Mouse (Mus musculus): Measurements from ENCODE around the gene Trpv5. TPM values are rescaled to one million over a fixed set of nuclear protein-coding genes. Genes with fewer than 3 reads are reported as not detected.

The Trpv5 gene
- not detected in 2 replicates for polyA plus RNA-seq (2015; fragmentation: Nextera tagmentation; extraction: Ambion mirVana)

DNA sequence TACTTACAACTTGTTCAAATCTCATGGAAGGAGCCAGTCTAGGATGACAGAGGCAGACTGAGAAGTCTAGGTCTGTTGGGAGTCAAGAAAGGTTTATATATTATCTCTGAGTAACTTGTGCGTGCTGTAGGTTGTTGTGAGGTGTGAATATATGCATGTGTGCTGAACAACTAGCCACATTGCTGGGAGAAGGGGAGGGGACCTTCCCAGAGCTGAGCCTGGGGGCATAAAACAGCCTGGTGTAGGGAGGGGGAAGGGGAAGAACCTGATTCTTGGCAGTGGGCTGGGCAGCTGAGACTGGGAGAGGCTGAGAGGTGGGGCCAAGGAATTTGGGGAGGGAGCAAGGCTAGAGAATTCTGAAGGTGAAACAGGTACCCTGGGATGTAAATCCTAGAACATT lies at the start of gene Trpv5:
Gene Trpv5 (minus strand): TSS at position 101 of the 400 bp plus-strand sequence.
- H3K4me2 ChIP-seq (replicated peaks): no peak within 1 kb of the TSS
- no peak within 1 kb of the TSS for H3K27ac ChIP-seq
- no peaks in the 10 kb centered on the region for H3K36me3 ChIP-seq
- WGBS: 79% methylated on average over 1 of the region's 1 CpGs
- H3K9ac ChIP-seq (replicated peaks): no peak within 1 kb of the TSS
- no peak for ATAC-seq
- no peaks in the 10 kb centered on the region for H3K4me1 ChIP-seq (replicated peaks)
- no peaks in the 10 kb centered on the region for H3K9me3 ChIP-seq
- H3K27me3 ChIP-seq: no peaks in the 10 kb centered on the region
- H3K4me3 ChIP-seq (replicated peaks): no peak within 1 kb of the TSS

DNA sequence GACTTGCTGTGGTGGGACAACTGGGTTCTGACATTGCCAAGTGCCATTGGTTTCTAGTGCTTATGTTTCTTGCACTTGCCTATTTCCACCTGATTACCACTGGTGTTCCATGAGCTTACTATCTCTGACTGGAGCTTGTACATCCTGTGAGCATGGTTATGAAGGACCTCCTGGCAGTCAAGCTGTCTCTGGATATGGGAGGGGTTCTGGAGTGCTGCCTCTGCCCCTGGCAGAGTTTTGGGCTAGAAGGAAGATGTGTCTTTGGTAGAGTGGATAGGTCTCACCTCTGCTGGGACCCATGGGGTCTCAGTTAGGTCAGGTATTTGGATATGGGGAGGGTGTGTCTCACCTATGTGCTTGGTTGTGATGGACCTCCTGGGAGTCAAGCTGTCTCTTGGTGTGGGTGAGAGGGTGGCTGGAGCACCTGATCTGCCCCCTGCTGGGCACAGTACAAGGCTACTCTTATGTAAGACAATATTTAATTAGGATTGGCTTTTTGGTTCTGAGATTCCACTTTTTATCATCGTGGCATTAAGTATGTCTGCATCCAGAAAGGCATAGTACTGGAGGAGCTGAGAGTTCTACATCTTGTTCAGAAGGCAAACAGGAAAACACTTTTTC lies 47.5 kb upstream of the Trpv5 start:
- no peak overlapping the region for H3K4me3 ChIP-seq (replicated peaks)
- H3K4me1 ChIP-seq (replicated peaks): no peaks in the 10 kb centered on the region
- H3K27me3 ChIP-seq: no peaks in the 10 kb centered on the region
- 85% methylated on average over 1 of the region's 1 CpGs for WGBS
- no peaks in the 10 kb centered on the region for H3K9me3 ChIP-seq
- H3K27ac ChIP-seq: no peak overlapping the region
- H3K9ac ChIP-seq (replicated peaks): no peak overlapping the region
- H3K4me2 ChIP-seq (replicated peaks): no peak overlapping the region
- no peak for ATAC-seq
- H3K36me3 ChIP-seq: no peaks in the 10 kb centered on the region

DNA sequence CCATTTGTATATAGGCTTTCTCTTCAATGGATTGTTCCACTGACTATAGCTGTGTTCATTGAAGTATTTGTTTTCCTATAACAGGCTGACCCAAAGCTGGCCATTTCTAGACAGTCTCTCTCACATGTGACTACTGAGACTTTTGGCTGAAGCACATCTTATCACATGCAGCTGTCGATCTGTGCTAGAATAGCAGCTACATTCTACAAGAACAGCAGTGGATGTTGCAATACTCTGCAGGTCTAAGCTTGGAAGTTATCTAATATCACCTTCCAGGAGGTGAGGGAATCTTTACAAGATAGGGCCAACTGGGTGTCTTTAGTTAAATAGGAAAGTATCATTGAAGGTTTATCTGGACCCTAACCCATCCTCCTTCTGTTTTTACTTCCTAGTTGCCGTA lies 40.9 kb upstream of the Trpv5 start:
- Histone ChIP-seq H3K9ac (replicated peaks) (no peak overlapping the region), H3K4me2 (replicated peaks) (no peak overlapping the region), H3K4me3 (replicated peaks) (no peak overlapping the region), H3K27me3 (no peaks in the 10 kb centered on the region), H3K27ac (no peak overlapping the region), H3K9me3 (no peaks in the 10 kb centered on the region), H3K36me3 (no peaks in the 10 kb centered on the region), H3K4me1 (replicated peaks) (no peaks in the 10 kb centered on the region)
- 89% methylated on average over 2 of the region's 2 CpGs for WGBS
- ATAC-seq: no peak

DNA sequence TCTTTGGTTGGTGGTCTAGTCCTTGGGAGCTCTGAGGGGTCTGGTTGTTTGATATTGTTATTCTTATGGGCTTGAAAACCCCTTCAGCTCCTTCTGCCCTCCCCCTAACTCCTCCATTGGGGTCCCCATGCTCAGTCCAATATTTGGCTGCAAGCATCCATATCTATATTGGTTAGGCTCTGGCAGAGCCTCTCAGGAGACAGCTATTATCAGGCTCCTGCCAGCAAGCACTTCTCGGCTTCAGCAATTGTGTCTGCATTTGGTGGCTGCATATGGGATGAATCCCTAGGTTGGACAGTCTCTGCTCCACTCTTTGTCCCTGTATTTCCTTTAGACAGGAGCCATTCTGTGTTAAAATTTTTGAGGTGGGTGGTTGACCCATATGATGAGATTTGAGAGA lies 29.7 kb upstream of the Trpv5 start:
- no peaks in the 10 kb centered on the region for H3K36me3 ChIP-seq
- no peak overlapping the region for H3K9ac ChIP-seq (replicated peaks)
- H3K4me1 ChIP-seq (replicated peaks): no peaks in the 10 kb centered on the region
- no peak overlapping the region for H3K4me2 ChIP-seq (replicated peaks)
- no peak overlapping the region for H3K27ac ChIP-seq
- H3K27me3 ChIP-seq: no peaks in the 10 kb centered on the region
- H3K4me3 ChIP-seq (replicated peaks): no peak overlapping the region
- WGBS: 88% methylated on average over 1 of the region's 1 CpGs
- no peaks in the 10 kb centered on the region for H3K9me3 ChIP-seq
- no peak for ATAC-seq

DNA sequence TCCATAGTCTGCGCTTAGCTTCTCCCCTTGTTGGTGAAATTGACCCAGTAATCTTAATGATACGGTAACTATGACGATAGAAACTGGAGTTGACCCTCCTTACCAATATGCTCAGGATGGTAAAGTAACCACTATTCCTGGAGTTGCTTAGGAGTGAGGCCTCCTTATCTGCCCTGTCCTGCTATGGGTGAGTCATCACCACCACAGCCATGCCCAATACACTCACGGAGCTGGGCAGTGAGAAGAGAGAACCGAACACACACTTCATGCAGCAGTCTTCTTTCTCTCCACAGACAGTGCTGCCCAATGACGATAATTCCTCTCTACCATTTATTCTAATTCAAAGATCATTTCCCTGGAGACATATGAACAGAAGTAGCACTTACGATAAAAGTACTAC lies 25.7 kb upstream of the Trpv5 start:
- Histone ChIP-seq H3K36me3 (no peaks in the 10 kb centered on the region), H3K27me3 (no peaks in the 10 kb centered on the region), H3K4me1 (replicated peaks) (no peaks in the 10 kb centered on the region), H3K9me3 (no peaks in the 10 kb centered on the region), H3K9ac (replicated peaks) (no peak overlapping the region), H3K27ac (no peak overlapping the region), H3K4me3 (replicated peaks) (no peak overlapping the region), H3K4me2 (replicated peaks) (no peak overlapping the region)
- ATAC-seq: no peak
- 88% methylated on average over 7 of the region's 7 CpGs for WGBS

DNA sequence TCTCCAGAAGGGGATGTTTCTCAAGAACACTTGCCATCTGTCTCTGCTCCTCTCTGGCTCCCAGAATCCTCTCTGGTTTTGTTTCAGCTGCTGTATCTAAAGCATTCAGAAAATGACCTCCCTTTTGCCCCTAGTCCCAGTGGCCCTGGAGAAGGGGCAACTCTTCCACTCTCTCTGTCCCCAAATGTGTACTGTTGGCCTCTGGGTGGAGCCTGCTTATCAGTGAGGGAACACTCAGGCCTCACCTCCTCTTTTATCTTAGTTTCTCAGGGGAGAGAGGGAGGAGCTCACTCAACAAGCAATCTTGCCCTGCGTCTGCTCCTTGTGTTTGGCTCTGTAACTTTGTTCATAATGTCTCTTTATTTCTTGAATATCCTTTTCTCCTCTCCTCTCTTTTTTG lies 23.6 kb upstream of the Trpv5 start, which contains the start of gene Kel:
Gene Kel (minus strand): TSS at position 217 of the 400 bp plus-strand sequence.
- Histone ChIP-seq H3K9ac (replicated peaks) (no peak within 1 kb of the TSS), H3K4me3 (replicated peaks) (no peak within 1 kb of the TSS), H3K36me3 (no peaks in the 10 kb centered on the region), H3K27ac (no peak within 1 kb of the TSS), H3K27me3 (no peaks in the 10 kb centered on the region), H3K4me1 (replicated peaks) (no peaks in the 10 kb centered on the region), H3K9me3 (no peaks in the 10 kb centered on the region), H3K4me2 (replicated peaks) (no peak within 1 kb of the TSS)
- ATAC-seq: no peak
- 43% methylated on average over 1 of the region's 1 CpGs for WGBS

DNA sequence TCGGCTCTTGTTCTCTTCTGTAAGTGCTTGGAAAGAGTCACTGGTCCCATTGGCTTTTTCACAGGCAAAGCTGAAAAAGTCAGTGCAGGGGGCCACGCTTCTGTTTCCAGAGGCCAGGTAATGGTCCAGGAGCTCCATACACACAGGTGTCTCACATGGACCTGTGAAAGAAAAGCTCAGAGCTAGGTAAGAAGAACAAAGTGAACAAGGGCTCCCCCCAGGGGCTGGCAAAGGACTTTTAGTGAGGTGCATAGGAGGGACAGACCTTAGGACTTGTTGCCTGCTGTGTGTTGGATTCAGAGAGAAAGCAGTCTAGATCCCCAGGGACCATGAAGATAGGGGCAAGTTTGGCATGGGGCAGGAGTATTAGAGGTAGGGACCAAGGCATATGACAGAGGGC lies 22.4 kb upstream of the Trpv5 start:
- H3K9me3 ChIP-seq: no peaks in the 10 kb centered on the region
- no peak for ATAC-seq
- no peak overlapping the region for H3K4me2 ChIP-seq (replicated peaks)
- 73% methylated on average over 2 of the region's 2 CpGs for WGBS
- H3K9ac ChIP-seq (replicated peaks): no peak overlapping the region
- H3K4me1 ChIP-seq (replicated peaks): no peaks in the 10 kb centered on the region
- H3K27ac ChIP-seq: no peak overlapping the region
- H3K36me3 ChIP-seq: no peaks in the 10 kb centered on the region
- no peak overlapping the region for H3K4me3 ChIP-seq (replicated peaks)
- no peaks in the 10 kb centered on the region for H3K27me3 ChIP-seq

DNA sequence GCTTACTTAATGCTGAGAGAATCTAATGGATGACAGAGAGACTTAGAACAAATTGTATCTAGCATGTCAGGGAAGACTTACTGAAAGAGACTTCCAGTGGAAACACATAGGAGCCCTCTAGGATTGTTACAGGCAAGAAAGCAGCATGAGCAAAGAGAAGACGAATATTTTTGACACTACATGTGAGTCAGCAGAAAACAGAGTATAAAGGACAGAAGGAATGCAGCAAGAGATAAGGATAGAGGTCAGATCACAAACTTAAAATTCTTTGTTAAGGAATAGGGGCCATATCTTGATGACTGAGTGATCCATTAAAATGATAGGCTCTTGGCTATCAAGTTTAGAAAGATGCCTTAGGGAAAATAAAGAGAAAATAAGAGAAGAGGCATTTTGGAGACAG lies 20.7 kb upstream of the Trpv5 start:
- Histone ChIP-seq H3K27ac (no peak overlapping the region), H3K4me1 (replicated peaks) (no peaks in the 10 kb centered on the region), H3K9me3 (no peaks in the 10 kb centered on the region), H3K4me3 (replicated peaks) (no peak overlapping the region), H3K36me3 (no peaks in the 10 kb centered on the region), H3K4me2 (replicated peaks) (no peak overlapping the region), H3K27me3 (no peaks in the 10 kb centered on the region), H3K9ac (replicated peaks) (no peak overlapping the region)
- ATAC-seq: no peak
- WGBS: 83% methylated on average over 1 of the region's 1 CpGs

DNA sequence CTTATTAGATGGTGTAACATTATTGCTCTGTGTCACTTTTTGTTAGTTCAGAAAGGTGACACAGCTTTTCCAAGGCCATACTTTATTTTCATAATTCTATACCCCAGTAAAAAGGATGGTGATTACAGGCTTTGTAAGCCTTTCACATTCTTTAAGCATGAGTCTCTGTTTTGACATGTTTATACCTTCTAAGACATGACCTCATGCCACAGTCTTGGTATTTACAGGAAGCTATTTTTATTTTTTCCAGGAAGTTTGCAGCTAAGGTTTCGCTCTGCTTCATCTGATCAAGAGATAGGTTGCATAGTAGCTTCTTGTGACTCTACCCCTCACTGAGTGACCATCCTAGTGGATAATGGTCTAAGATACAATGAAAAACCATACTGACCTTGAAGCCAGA lies 13.8 kb upstream of the Trpv5 start:
- Histone ChIP-seq H3K36me3 (no peaks in the 10 kb centered on the region), H3K27ac (no peak overlapping the region), H3K27me3 (no peaks in the 10 kb centered on the region), H3K4me1 (replicated peaks) (no peaks in the 10 kb centered on the region), H3K9me3 (no peaks in the 10 kb centered on the region), H3K4me3 (replicated peaks) (no peak overlapping the region), H3K4me2 (replicated peaks) (no peak overlapping the region), H3K9ac (replicated peaks) (no peak overlapping the region)
- WGBS: 93% methylated on average over 1 of the region's 1 CpGs
- no peak for ATAC-seq

DNA sequence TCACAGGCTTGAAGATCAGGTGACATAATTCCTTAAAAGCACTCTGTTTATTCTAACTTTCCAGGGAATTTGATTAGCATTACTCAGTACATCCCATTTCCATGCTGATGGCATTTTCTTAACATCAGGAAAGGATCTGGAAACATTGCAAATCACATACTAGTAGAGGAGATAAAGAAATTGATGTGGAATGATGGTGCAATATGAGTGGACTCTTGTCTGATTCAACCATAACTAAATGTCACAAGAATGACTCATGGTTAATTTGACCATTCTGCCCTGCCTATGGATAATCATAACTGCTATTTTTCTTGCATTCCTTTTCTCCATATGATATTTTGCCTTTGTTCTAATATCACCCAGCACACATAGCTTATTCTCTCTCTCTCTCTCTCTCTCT lies 11.6 kb upstream of the Trpv5 start:
- no peak overlapping the region for H3K4me2 ChIP-seq (replicated peaks)
- no peaks in the 10 kb centered on the region for H3K9me3 ChIP-seq
- H3K4me3 ChIP-seq (replicated peaks): no peak overlapping the region
- no peak for ATAC-seq
- no peak overlapping the region for H3K27ac ChIP-seq
- no peaks in the 10 kb centered on the region for H3K36me3 ChIP-seq
- no peak overlapping the region for H3K9ac ChIP-seq (replicated peaks)
- no peaks in the 10 kb centered on the region for H3K4me1 ChIP-seq (replicated peaks)
- H3K27me3 ChIP-seq: no peaks in the 10 kb centered on the region

DNA sequence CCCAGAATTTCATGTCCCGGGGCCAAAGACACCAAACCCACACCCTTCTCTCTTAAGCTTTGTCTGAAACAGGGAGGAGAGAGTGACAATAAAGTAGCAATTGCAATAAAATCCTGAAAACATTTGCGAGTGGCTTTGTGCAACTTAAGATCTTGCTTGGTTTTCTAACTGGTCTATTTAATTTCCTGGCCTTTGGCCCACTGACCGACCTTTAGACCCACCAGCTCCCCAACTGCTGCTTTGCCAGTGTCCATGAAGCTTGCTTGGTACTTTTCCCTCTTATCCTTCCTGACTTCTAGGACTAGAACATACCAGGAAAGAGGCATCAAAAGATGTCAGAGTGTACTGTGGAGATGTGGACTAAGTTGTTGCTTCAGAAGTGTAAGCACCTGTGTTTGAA lies 5.0 kb upstream of the Trpv5 start:
- no peak for ATAC-seq
- 82% methylated on average over 3 of the region's 3 CpGs for WGBS
- Histone ChIP-seq H3K4me3 (replicated peaks) (no peak overlapping the region), H3K4me2 (replicated peaks) (no peak overlapping the region), H3K27me3 (no peaks in the 10 kb centered on the region), H3K9me3 (no peaks in the 10 kb centered on the region), H3K36me3 (no peaks in the 10 kb centered on the region), H3K4me1 (replicated peaks) (no peaks in the 10 kb centered on the region), H3K27ac (no peak overlapping the region), H3K9ac (replicated peaks) (no peak overlapping the region)

DNA sequence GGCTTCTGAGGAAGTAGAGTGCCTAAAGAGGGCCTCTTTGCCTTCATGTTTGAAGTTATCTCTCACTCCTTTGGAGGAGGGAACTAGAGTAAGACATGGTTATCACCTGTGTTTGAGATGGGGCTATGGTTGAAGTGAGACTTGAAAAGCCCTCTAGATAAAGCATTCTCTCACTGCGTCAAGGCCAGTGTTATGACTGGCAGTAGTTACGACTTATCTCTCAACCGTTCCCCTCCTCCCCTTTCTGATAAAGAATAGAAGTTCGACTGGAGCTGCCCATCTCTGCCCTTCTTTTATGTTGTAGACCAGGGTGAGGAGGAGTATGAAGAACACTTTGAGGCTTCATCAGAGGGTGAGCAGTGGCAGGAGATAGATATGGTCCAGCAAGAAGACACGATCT lies 4.3 kb upstream of the Trpv5 start:
- no peaks in the 10 kb centered on the region for H3K9me3 ChIP-seq
- H3K4me3 ChIP-seq (replicated peaks): no peak overlapping the region
- no peaks in the 10 kb centered on the region for H3K4me1 ChIP-seq (replicated peaks)
- H3K27me3 ChIP-seq: no peaks in the 10 kb centered on the region
- H3K27ac ChIP-seq: no peak overlapping the region
- no peaks in the 10 kb centered on the region for H3K36me3 ChIP-seq
- H3K4me2 ChIP-seq (replicated peaks): no peak overlapping the region
- ATAC-seq: no peak
- 93% methylated on average over 5 of the region's 5 CpGs for WGBS
- no peak overlapping the region for H3K9ac ChIP-seq (replicated peaks)

DNA sequence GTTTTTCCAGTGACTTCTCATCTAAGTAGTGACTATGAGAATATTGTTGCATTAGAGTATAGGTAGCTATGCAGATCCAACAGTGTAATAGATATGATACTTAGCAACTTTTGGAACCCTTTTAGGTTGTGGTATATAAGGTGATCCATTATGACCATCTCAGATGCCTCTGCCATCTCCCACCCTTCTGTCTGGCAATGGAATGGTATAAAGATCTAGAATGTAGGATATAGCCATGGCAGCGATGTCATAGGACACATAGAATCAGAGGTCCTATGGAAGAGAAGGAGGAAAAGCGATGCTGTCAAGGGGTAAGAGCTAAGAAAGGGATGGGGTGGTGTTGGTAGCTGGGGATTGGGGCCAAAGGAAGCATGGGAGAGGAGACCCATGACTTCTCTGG lies 3.6 kb upstream of the Trpv5 start, which contains the start of gene Llcfc1:
Gene Llcfc1 (plus strand): TSS at position 301 of the 400 bp plus-strand sequence.
- WGBS: 87% methylated on average over 2 of the region's 2 CpGs
- no peak within 1 kb of the TSS for H3K4me2 ChIP-seq (replicated peaks)
- no peak within 1 kb of the TSS for H3K9ac ChIP-seq (replicated peaks)
- H3K4me3 ChIP-seq (replicated peaks): no peak within 1 kb of the TSS
- no peaks in the 10 kb centered on the region for H3K36me3 ChIP-seq
- no peak within 1 kb of the TSS for H3K27ac ChIP-seq
- H3K9me3 ChIP-seq: no peaks in the 10 kb centered on the region
- no peaks in the 10 kb centered on the region for H3K4me1 ChIP-seq (replicated peaks)
- H3K27me3 ChIP-seq: no peaks in the 10 kb centered on the region
- ATAC-seq: no peak

Measured in midbrain, embryonic 13.5 days (tissue).